Mouse (Mus musculus) lung, embryonic 16.5 days (tissue): ENCODE measurements at regions not wholly inside any gene's neighbourhood (a gene's known extent, or its start where the extent isn't known, plus 50 kb on each side); places are given as distances from the start of the nearest gene placed in this dataset.

Experiments used
- ATAC-seq: fragments of 200-750 bp; cut with Nextera tagmentation; 2 replicates; pipeline ENCODE4 v1.8.0; 2017; ENCODE audit warnings: low read depth, mild to moderate bottlenecking, moderate library complexity
- H3K27ac ChIP-seq: fragments of 300-500 bp; sonication (generic); 2 replicates; pipeline ENCODE4 v1.5.1; 2014; ENCODE audit warnings: mild to moderate bottlenecking, control low read depth, low read length
- H3K27me3 ChIP-seq: fragments of 300-500 bp; sonication (generic); 2 replicates; pipeline ENCODE4 v1.6.1; 2014; ENCODE audit warnings: low read depth, low read length, mixed read lengths; ENCODE audit not compliant: control insufficient read depth, insufficient read depth
- H3K36me3 ChIP-seq: fragments of 300-500 bp; sonication (generic); 2 replicates; pipeline ENCODE4 v1.6.1; 2014; ENCODE audit warnings: low read length; ENCODE audit not compliant: control insufficient read depth, insufficient read depth
- H3K4me1 ChIP-seq: fragments of 300-500 bp; sonication (generic); replicated peaks from 2 replicates; pipeline ENCODE4 v1.6.1; 2014; ENCODE audit warnings: low read length, mixed read lengths; ENCODE audit not compliant: control insufficient read depth, insufficient read depth
- H3K4me2 ChIP-seq: fragments of 300-500 bp; sonication (generic); 2 replicates; pipeline ENCODE4 v1.6.1; 2014; ENCODE audit warnings: low read depth, low read length, control low read depth
- H3K4me3 ChIP-seq: fragments of 300-500 bp; sonication (generic); 2 replicates; pipeline ENCODE4 v1.5.1; 2014; ENCODE audit warnings: mild to moderate bottlenecking, low read length, control low read depth
- H3K9ac ChIP-seq: fragments of 300-500 bp; sonication (generic); 2 replicates; pipeline ENCODE4 v1.6.1; 2014; ENCODE audit warnings: low read length, control low read depth
- H3K9me3 ChIP-seq: fragments of 300-500 bp; sonication (generic); 2 replicates; pipeline ENCODE4 v1.6.1; 2016; ENCODE audit warnings: low read length; ENCODE audit not compliant: control insufficient read depth
- WGBS: fragments of 180-500 bp; shearing (Covaris S2); extraction: QIAGEN DNeasy Blood & Tissue Kit; methylation state at CpG from one replicate; pipeline ENCODE4 v1.1.7; 2014; 5-methylcytosine and 5-hydroxymethylcytosine counted together

GRCm38 (mm10) chr9:84240491-84240975 lies 315.6 kb downstream of the Bckdhb start:
- Histone ChIP-seq H3K4me1 (no peaks in the 10 kb centered on the region), H3K27me3 (no peaks in the 10 kb centered on the region), H3K9me3 (no peaks in the 10 kb centered on the region), H3K36me3 (no peaks in the 10 kb centered on the region), H3K9ac (no peak overlapping the region), H3K27ac (no peak overlapping the region), H3K4me3 (no peak overlapping the region), H3K4me2 (no peak overlapping the region)
- 83% methylated on average over 4 of the region's 4 CpGs for WGBS
- ATAC-seq = no peak

DNA sequence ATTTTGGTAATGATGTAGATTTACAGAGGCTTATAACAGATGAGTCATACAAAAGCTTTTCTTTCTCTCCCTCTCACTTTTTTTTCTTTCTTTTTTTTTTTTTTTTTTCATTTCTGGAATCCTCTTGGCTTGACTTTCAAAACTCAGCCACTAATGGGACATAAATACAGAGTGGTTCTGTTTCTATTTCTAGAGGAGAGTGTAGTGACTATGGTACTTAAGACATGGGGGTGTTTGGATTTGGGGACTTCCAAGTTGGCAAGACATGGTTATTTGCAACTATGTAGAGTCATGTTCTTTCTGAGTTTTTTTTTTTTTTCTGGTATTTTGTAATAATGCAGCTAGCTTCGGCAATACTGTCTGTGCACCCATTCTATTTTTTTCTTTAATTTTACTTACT lies 324.8 kb downstream of the Bckdhb start:
- Histone ChIP-seq H3K9me3 (no peaks in the 10 kb centered on the region), H3K4me2 (no peak overlapping the region), H3K36me3 (no peaks in the 10 kb centered on the region), H3K4me3 (no peak overlapping the region), H3K27me3 (no peaks in the 10 kb centered on the region), H3K27ac (no peak overlapping the region), H3K9ac (no peak overlapping the region), H3K4me1 (no peaks in the 10 kb centered on the region)
- WGBS = 73% methylated on average over 1 of the region's 1 CpGs
- peak; percentile 65; the same call in 1 of the 2 replicates for ATAC-seq

DNA sequence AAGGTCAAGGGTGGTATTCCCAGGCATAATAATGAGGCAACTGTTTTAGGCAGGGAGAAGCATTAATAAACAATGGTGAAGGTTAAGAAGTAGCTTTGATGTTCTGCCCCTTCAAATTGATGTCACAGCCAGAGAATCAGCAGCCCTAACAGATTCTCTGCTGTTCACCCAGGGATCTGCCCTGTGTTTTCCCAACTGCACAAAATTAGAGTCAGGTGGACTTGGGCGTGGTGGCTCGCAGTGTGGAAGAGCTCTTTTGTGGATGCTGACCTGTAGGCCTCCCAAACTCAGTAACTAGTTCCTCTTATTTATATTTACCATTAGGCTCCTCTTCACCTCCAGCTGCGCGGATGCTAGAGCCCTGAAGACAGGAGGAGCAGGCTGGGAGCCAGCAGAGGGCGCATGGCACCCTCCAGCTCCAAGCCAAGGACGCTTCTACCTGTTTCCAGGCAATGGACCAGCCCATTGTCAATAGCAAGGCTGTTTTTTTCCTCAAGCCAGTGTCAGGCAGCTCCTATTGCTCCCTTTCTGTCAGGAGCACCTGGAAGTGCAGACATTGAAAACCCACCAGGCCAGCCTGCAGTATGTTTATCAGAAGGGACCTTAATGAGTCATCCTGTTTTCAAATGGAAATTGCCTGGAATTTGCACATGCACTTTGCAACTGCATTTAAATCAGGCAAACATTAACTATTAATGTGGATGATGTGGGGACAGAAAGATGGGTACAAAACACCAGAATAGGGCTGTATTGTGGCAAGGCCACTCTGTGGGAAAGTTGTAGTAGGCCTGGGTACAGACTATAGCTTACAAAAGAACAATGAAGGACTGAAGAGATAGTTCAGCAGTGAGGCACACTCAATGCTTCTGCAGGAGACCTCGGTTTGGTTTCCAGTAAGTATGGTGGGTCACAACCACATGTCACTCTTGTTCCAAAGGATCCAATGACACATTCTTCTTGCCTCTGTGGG lies 328.4 kb downstream of the Bckdhb start:
- no peaks in the 10 kb centered on the region for H3K4me1 ChIP-seq
- no peaks in the 10 kb centered on the region for H3K36me3 ChIP-seq
- no peak overlapping the region for H3K4me3 ChIP-seq
- no peak overlapping the region for H3K9ac ChIP-seq
- H3K4me2 ChIP-seq = no peak overlapping the region
- H3K27ac ChIP-seq = no peak overlapping the region
- H3K27me3 ChIP-seq = no peaks in the 10 kb centered on the region
- H3K9me3 ChIP-seq = no peaks in the 10 kb centered on the region
- WGBS = 19% methylated on average over 7 of the region's 7 CpGs
- ATAC-seq = 0 out of 2 replicates have a peak, but pooled peaks have one; percentile 51

GRCm38 (mm10) chr9:84258488-84258887 lies 333.5 kb downstream of the Bckdhb start:
- ATAC-seq = no peak
- H3K4me1 ChIP-seq = peaks cover 2% of the 10 kb centered on the region; the same call in 1 of the 2 replicates
- H3K27me3 ChIP-seq = no peaks in the 10 kb centered on the region
- no peak overlapping the region for H3K27ac ChIP-seq
- no peaks in the 10 kb centered on the region for H3K36me3 ChIP-seq
- 62% methylated on average over 1 of the region's 1 CpGs for WGBS
- H3K4me3 ChIP-seq = no peak overlapping the region
- H3K9me3 ChIP-seq = no peaks in the 10 kb centered on the region
- H3K9ac ChIP-seq = no peak overlapping the region
- no peak overlapping the region for H3K4me2 ChIP-seq

DNA sequence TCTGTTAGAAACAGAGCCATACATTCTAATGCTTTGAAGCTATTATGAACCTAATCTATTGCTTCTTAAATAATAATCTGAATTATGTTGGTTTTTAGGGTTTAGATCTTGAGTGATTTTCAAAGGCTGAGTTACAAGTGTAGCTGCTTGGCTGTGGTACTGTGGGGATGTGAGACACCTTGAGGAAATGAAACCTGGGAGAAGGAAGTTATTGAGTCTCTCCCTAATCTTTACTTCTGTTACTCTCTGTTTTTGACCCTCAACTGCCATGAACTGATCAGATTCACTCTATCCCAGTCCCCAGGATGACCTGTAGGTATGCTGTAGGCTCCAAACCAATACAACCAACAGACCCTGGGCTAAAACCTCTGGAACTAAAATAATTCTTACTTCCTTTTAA lies 334.8 kb downstream of the Bckdhb start:
- H3K4me2 ChIP-seq = no peak overlapping the region
- ATAC-seq = no peak
- no peak overlapping the region for H3K27ac ChIP-seq
- H3K9ac ChIP-seq = no peak overlapping the region
- H3K9me3 ChIP-seq = no peaks in the 10 kb centered on the region
- no peak overlapping the region for H3K4me3 ChIP-seq
- H3K36me3 ChIP-seq = no peaks in the 10 kb centered on the region
- H3K27me3 ChIP-seq = no peaks in the 10 kb centered on the region
- H3K4me1 ChIP-seq = peaks cover 2% of the 10 kb centered on the region; the same call in 1 of the 2 replicates

DNA sequence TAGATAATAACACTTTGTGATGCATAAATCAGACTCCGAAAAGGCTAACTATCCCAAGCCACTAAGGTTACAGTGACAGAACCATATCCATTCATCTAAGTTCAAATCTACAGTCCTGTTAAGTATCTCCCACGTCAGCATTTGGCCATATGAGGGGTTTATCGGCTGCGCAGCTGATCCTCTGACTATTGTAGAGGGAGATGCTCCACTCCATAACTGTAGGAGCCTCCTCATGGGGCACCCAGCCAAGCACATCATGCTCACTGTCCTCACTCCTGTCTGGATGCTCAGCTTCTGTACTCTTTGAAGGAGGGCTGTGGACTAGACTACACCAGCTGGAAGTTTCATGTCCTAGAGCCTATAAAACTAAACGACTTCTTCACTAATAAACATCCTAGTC lies 337.2 kb downstream of the Bckdhb start:
- no peak overlapping the region for H3K4me2 ChIP-seq
- no peak overlapping the region for H3K27ac ChIP-seq
- no peak overlapping the region for H3K4me3 ChIP-seq
- no peaks in the 10 kb centered on the region for H3K36me3 ChIP-seq
- no peak overlapping the region for H3K9ac ChIP-seq
- H3K27me3 ChIP-seq = no peaks in the 10 kb centered on the region
- no peaks in the 10 kb centered on the region for H3K9me3 ChIP-seq
- peaks cover 2% of the 10 kb centered on the region; the same call in 1 of the 2 replicates for H3K4me1 ChIP-seq
- no peak for ATAC-seq
- WGBS = 42% methylated on average over 5 of the region's 5 CpGs

DNA sequence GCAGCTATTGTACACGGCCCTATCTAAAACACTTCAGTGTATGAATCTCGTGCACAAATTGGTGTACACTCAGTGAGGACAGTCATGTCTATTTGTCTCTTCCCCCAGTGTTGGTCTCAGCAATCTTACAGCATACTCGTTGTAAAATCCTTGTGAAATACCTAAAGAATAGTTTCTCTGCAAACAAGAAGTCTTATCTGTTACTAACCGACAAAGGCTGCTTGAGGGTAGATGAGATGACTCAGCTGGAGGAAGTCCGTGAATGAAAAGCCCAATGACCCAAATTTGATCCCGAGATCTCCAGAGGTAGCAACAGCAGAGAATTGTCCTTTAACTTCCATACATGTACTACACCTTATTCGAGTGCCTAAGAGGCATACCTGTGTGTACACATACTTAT lies 342.0 kb downstream of the Bckdhb start:
- no peaks in the 10 kb centered on the region for H3K36me3 ChIP-seq
- H3K27me3 ChIP-seq = no peaks in the 10 kb centered on the region
- no peak overlapping the region for H3K27ac ChIP-seq
- WGBS = 38% methylated on average over 7 of the region's 7 CpGs
- H3K4me1 ChIP-seq = peaks cover 2% of the 10 kb centered on the region; the same call in 1 of the 2 replicates
- no peaks in the 10 kb centered on the region for H3K9me3 ChIP-seq
- H3K4me2 ChIP-seq = no peak overlapping the region
- H3K4me3 ChIP-seq = no peak overlapping the region
- H3K9ac ChIP-seq = no peak overlapping the region
- no peak for ATAC-seq

GRCm38 (mm10) chr9:84274608-84275007 lies 349.7 kb downstream of the Bckdhb start:
- Histone ChIP-seq H3K9ac (no peak overlapping the region), H3K9me3 (no peaks in the 10 kb centered on the region), H3K4me1 (no peaks in the 10 kb centered on the region), H3K4me3 (no peak overlapping the region), H3K27me3 (no peaks in the 10 kb centered on the region), H3K27ac (no peak overlapping the region), H3K36me3 (no peaks in the 10 kb centered on the region), H3K4me2 (no peak overlapping the region)
- 48% methylated on average over 3 of the region's 3 CpGs for WGBS
- ATAC-seq = no peak

DNA sequence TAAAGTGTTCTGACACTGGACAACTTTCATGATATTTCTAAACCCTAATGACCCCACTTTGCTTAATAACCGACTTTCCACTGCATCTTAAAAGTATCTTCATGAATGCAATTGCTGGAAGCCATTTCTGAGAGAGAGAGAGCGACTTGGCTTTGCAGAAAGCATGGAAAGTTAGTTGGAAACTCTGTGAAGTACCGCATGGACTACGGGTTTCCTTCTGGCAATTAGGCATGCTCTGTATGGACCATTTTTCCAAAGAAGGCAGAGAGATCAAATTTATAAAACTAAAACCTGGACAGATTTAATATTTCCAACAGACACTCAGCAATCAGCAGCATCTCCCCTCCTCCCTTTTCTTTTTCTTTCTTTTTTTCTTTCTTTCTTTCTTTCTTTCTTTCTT lies 353.4 kb downstream of the Bckdhb start:
- no peaks in the 10 kb centered on the region for H3K36me3 ChIP-seq
- ATAC-seq = no peak
- H3K27me3 ChIP-seq = no peaks in the 10 kb centered on the region
- 86% methylated on average over 4 of the region's 4 CpGs for WGBS
- no peak overlapping the region for H3K9ac ChIP-seq
- no peak overlapping the region for H3K27ac ChIP-seq
- no peaks in the 10 kb centered on the region for H3K9me3 ChIP-seq
- H3K4me1 ChIP-seq = peaks cover 4% of the 10 kb centered on the region
- H3K4me2 ChIP-seq = no peak overlapping the region
- no peak overlapping the region for H3K4me3 ChIP-seq
